Mouse (Mus musculus) ES-Bruce4 (cell line): ENCODE results near the gene Ccdc155. TPM values are rescaled to one million over a fixed set of nuclear protein-coding genes. Genes with fewer than 3 reads are reported as not detected.

Experiments
- H3K27ac ChIP-seq: 2 replicates; pipeline ENCODE4 v1.5.1; 2012; ENCODE audit warnings: low read length, inconsistent platforms; ENCODE audit not compliant: insufficient read depth
- H3K27me3 ChIP-seq: 2 replicates; pipeline ENCODE4 v1.6.1; 2012; ENCODE audit warnings: mild to moderate bottlenecking, low read length, inconsistent platforms; ENCODE audit not compliant: control insufficient read depth, poor library complexity, insufficient read depth, severe bottlenecking
- H3K36me3 ChIP-seq: 2 replicates; pipeline ENCODE4 v1.6.1; 2012; ENCODE audit warnings: inconsistent platforms, mild to moderate bottlenecking, low read length, moderate library complexity; ENCODE audit not compliant: control insufficient read depth, poor library complexity, insufficient read depth, severe bottlenecking
- H3K4me1 ChIP-seq: one replicate; pipeline ENCODE4 v1.8.1; 2011; ENCODE audit warnings: low read length; ENCODE audit not compliant: control insufficient read depth, insufficient read depth
- H3K4me3 ChIP-seq: 2 replicates; pipeline ENCODE4 v1.5.1; 2011; ENCODE audit warnings: low read depth, mild to moderate bottlenecking, low read length
- H3K9ac ChIP-seq: 2 replicates; pipeline ENCODE4 v1.6.1; 2012; ENCODE audit warnings: low read depth, mild to moderate bottlenecking, inconsistent platforms; ENCODE audit not compliant: poor library complexity, severe bottlenecking
- H3K9me3 ChIP-seq: replicated peaks from 2 replicates; pipeline ENCODE4 v1.6.1; 2012; ENCODE audit warnings: mild to moderate bottlenecking, low read length, inconsistent platforms; ENCODE audit not compliant: control insufficient read depth, poor library complexity, insufficient read depth, severe bottlenecking
- CTCF ChIP-seq: IDR thresholded peaks from one replicate; pipeline ENCODE4 v1.8.1; 2011; ENCODE audit warnings: low read depth, low read length
- EP300 ChIP-seq: IDR thresholded peaks from 2 replicates; pipeline ENCODE4 v1.6.1; 2011; ENCODE audit warnings: low read depth, low read length; ENCODE audit not compliant: insufficient read depth
- POLR2A ChIP-seq: IDR thresholded peaks from one replicate; pipeline ENCODE4 v1.8.1; 2011; ENCODE audit warnings: low read length; ENCODE audit not compliant: insufficient read depth
- polyA plus RNA-seq: library from polyadenylated mRNA; stranded (reverse); fragments of >200 nt; gene quantifications from 2 replicates; pipeline ENCODE4 v1.2.4, GENCODE M21; 2011; ENCODE audit warnings: low read depth; ENCODE audit not compliant: missing spikeins, insufficient read depth, insufficient read length

Gene Ccdc155
- polyA plus RNA-seq, 1 experiment: 2.2 TPM

- H3K4me3 ChIP-seq: no peak overlapping the region
- 0 out of 2 replicates have a peak, but pooled peaks have one; percentile 30 for TF ChIP-seq EP300
- TF ChIP-seq CTCF: no peak
- no peak for TF ChIP-seq POLR2A
- no peak overlapping the region for H3K9ac ChIP-seq
- H3K27me3 ChIP-seq: no peaks in the 10 kb centered on the region
- H3K9me3 ChIP-seq: no peaks in the 10 kb centered on the region
- peaks cover 11% of the 10 kb centered on the region; the same call in 1 of the 2 replicates for H3K36me3 ChIP-seq
- peaks cover 7% of the 10 kb centered on the region for H3K4me1 ChIP-seq
- H3K27ac ChIP-seq: peak overlapping the region; percentile 49
Measured at GRCm38 (mm10) chr7:45229046-45229445, 24.4 kb upstream of the Ccdc155 start.

GRCm38 (mm10) chr7:45228548-45228947, 23.9 kb upstream of the Ccdc155 start:
- Histone ChIP-seq H3K4me3 (peak overlapping the region; percentile 1; the same call in 1 of the 2 replicates), H3K9ac (no peak overlapping the region), H3K27me3 (no peaks in the 10 kb centered on the region)

GRCm38 (mm10) chr7:45226421-45226820, 21.7 kb upstream of the Ccdc155 start:
- no peak overlapping the region for H3K9ac ChIP-seq
- no peak overlapping the region for H3K27ac ChIP-seq
- H3K4me3 ChIP-seq: no peak overlapping the region
- H3K36me3 ChIP-seq: peaks cover 6% of the 10 kb centered on the region; the same call in 1 of the 2 replicates
- peaks cover 7% of the 10 kb centered on the region for H3K4me1 ChIP-seq
- TF ChIP-seq CTCF (no peak), POLR2A (no peak), EP300 (no peak)
- H3K27me3 ChIP-seq: no peaks in the 10 kb centered on the region
- H3K9me3 ChIP-seq: no peaks in the 10 kb centered on the region

More at GRCm38 (mm10) chr7:45228548-45228947, 23.9 kb upstream of the Ccdc155 start:
- Histone ChIP-seq H3K9me3 (no peaks in the 10 kb centered on the region), H3K4me1 (peaks cover 7% of the 10 kb centered on the region), H3K27ac (peak overlapping the region; percentile 49), H3K36me3 (peaks cover 11% of the 10 kb centered on the region; the same call in 1 of the 2 replicates)
- TF ChIP-seq EP300: no peak
- no peak for TF ChIP-seq CTCF
- TF ChIP-seq POLR2A: no peak

GRCm38 (mm10) chr7:45224826-45225225, 20.1 kb upstream of the Ccdc155 start:
- TF ChIP-seq CTCF (no peak), EP300 (no peak), POLR2A (no peak)
- Histone ChIP-seq H3K9ac (no peak overlapping the region), H3K36me3 (peaks cover 9% of the 10 kb centered on the region; the same call in 1 of the 2 replicates), H3K27ac (no peak overlapping the region), H3K4me1 (peaks cover 6% of the 10 kb centered on the region), H3K9me3 (no peaks in the 10 kb centered on the region), H3K4me3 (no peak overlapping the region), H3K27me3 (no peaks in the 10 kb centered on the region)

GRCm38 (mm10) chr7:45221680-45222079, 17.0 kb upstream of the Ccdc155 start:
- Histone ChIP-seq H3K36me3 (peaks cover 18% of the 10 kb centered on the region), H3K4me3 (no peak overlapping the region)

GRCm38 (mm10) chr7:45216442-45217183, 11.9 kb upstream of the Ccdc155 start:
- Histone ChIP-seq H3K4me1 (peaks cover 4% of the 10 kb centered on the region), H3K27me3 (no peaks in the 10 kb centered on the region), H3K27ac (peak overlapping the region; percentile 39), H3K4me3 (peak overlapping the region; percentile 65), H3K9ac (peak overlapping the region; percentile 89), H3K9me3 (no peaks in the 10 kb centered on the region), H3K36me3 (peaks cover 12% of the 10 kb centered on the region)
- peak; percentile 68 for TF ChIP-seq EP300
- TF ChIP-seq CTCF: no peak

More at GRCm38 (mm10) chr7:45221680-45222079, 17.0 kb upstream of the Ccdc155 start:
- TF ChIP-seq POLR2A (no peak), EP300 (no peak), CTCF (no peak)
- H3K27ac ChIP-seq: no peak overlapping the region
- H3K9ac ChIP-seq: no peak overlapping the region
- H3K4me1 ChIP-seq: peaks cover 4% of the 10 kb centered on the region
- no peaks in the 10 kb centered on the region for H3K9me3 ChIP-seq
- no peaks in the 10 kb centered on the region for H3K27me3 ChIP-seq
